Mouse (Mus musculus) mammary gland, adult 2 months (tissue): ENCODE data around the gene Aqr. TPM values are rescaled to one million over a fixed set of nuclear protein-coding genes. Genes with fewer than 3 reads are reported as not detected.

ENCODE experiments used
- polyA plus RNA-seq: library from polyadenylated mRNA; depleted of rRNA; stranded (reverse); fragments of >200 nt; gene quantifications from 2 replicates; pipeline ENCODE4 v1.2.3, GENCODE M21; 2012; ENCODE audit warnings: low replicate concordance; rRNA removed

Aqr gene
- 17.5 and 21.4 TPM in 2 replicates for polyA plus RNA-seq

DNA sequence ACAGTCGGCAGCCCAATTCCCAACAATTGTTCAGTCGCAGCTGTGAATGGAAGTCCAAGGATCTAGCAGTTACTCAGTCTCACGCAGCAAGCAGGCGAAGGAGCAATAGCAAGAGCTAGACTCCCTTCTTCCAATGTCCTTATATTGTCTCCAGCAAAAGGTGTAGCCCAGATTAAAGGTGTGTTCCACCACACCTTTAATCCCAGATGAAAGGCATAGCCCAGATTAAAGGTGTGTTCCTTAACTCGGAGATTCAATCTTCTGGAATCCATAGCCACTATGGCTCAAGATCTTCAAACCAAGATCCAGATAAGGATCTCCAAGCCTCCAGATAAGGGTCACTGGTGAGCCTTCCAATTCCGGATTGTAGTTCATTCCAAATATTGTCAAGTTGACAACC, at the start of gene Aqr:
TSS of gene Aqr (minus strand) at position 101 of the 400 bp plus-strand sequence.

DNA sequence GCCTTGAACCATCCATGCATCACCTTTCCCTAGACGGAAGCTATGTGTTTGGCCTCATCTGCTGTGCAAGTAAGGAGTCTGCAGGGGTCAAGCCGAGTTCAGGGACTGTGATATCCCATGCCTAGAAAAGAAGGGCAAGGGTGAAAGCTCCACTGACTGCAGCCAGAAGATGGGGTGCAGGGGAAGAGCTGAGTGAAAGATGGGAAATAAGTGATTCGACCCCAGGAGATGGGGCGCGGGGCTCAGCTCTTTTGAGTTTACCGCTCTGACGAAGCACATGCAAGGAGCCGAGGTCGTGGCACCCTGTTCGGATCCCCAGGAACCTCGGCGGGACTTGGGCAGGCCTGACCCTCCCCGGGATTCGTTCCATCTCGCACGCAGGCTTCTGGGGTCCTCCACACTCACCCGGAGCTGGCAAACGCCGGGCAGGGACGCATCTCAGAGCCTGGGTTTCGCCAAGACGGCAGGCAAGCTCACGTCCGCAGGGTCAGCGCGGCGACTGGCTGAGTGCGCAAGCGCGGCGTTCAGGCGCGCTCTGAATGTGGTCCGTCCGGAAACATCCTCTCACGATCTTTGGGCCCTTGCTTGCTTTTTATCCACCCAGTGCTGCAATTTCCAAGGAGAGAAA, 14.2 kb upstream of the Aqr start, which contains the start of gene Zfp770:
TSS of gene Zfp770 (minus strand) at position 538 of the 628 bp plus-strand sequence.

DNA sequence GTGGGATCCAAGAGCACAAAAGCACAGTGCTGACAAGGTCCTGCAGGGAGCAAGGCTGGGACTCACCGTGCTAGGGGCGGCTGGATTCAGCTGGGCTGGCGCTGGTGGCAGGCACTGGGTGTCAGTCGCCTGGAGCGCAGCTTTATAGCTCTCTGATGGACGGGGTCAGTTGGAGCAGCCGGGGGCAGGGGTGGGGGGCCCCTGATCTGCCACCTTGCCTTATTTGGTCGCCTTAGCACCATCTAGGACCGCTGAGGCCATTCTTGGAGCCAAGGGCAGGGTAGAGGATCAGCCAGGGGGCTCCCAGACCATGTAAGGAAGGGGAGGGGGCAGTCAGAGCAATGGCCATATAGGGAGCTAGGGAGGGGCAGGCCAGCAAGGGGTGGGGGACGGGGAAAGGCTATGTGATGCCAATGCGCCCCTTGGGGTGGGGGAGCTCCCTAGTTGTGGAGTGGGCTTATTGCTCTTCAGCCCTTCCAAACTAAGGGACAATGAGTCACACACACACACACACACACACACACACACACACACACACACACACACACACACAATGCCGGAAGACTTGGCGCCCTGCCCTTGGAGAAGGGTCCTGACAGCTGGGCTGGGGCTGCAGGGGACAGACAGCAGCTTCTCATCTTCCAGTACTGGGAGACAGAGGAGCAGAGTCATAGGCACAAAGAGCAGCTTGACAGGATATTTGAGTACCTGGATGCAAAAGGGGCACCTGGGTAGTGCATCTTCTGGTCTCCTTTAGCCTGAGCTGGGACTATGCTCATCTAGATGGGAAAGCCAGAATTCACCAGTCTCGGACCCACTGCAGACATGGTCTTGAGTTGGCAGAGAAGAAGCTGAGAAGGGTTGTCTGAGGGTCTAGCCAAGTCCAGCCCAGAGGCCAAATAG, 133.9 kb downstream of the Aqr start, which contains the start of gene Actc1:
TSS of gene Actc1 (minus strand) at position 853 of the 903 bp plus-strand sequence.

Other genes starting within 250 kb of the Aqr start
- not detected in 2 replicates for gene Gjd2, start 173.4 kb downstream of the Aqr start, polyA plus RNA-seq
- gene Actc1, start 133.5 kb downstream of the Aqr start, polyA plus RNA-seq, result 2.1 and 75.4 TPM in 2 replicates
- 0.61 and 2.3 TPM in 2 replicates for gene Zfp770, start 14.4 kb upstream of the Aqr start, polyA plus RNA-seq